Mouse (Mus musculus): ENCODE measurements at regions not wholly inside any gene's neighbourhood (a gene's known extent, or its start where the extent isn't known, plus 50 kb on each side); places are given as distances from the start of the nearest gene placed in this dataset.

DNA sequence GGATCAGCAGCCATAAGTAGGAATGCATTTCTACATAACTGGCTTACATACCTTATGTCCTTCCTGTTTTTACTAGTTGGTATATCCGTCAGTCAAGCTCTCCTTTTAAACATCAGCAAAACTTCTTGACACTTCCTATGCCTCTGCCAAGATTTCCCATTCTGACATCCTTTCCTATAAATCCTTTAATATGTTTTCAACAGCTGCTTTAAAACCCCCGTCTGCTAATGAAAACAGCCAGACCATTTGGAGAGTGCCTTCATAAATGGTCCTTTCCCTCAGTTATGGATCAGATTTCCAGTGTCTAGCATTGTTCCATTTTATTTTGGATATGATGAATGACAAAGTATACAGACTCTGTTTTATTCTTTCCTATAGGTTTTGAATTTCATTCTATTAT is 270.7 kb upstream of the Rgmb start:
- DNase-seq (ENCODE audit: low spot score in 2 of 2) = no peak

DNA sequence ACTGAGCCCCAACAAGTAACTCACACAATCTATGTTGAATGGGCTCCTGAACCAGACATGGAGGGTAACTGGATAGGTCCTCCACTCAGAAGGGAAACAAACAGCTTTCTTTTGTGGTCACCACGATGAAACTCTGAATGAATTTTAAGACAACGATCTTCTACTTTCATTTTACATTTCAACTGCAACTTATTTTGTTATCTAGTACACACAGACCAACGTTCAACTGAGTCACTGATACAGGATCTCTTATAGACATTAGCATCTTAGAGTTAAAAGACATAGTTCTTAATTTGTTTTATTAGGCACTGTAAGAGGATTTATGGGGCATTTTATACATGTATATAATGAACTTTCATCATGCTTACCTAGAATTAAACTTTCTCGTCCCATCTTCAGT is 262.1 kb upstream of the Rgmb start:
- DNase-seq (ENCODE audit: low spot score in 2 of 2) = no peak

DNA sequence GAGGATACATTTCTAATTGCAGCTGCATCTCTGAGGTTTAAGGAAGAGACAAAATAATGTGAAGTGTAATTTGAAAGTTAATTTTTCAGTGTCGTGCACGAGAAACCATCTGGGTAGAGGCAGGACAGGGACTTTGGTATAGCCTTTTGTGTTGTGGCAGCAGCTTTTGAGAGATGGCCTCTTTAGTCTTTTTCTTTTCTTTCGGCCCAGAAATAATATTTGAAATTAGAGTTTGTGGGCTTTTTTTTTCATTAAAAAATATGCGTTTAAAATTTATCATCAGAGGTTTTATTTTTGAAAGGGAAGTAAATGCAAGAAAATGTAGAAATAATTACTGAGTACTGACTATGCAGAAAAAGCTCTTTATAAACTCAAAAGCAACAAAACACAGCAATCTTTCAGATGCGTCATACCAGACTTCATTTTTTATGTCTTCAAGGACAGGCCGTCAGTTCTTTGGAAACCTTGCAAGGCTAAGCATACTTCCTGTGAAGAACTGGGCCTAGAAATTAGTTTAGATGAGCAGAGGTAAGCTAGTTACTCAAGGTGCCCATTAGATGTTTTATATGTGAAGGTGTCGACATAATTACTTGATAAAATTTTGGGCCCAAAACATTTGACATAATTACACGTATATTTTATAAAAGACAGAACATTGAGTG is 258.9 kb upstream of the Rgmb start:
- DNase-seq (ENCODE audit: low spot score in 2 of 2) = no peak

DNA sequence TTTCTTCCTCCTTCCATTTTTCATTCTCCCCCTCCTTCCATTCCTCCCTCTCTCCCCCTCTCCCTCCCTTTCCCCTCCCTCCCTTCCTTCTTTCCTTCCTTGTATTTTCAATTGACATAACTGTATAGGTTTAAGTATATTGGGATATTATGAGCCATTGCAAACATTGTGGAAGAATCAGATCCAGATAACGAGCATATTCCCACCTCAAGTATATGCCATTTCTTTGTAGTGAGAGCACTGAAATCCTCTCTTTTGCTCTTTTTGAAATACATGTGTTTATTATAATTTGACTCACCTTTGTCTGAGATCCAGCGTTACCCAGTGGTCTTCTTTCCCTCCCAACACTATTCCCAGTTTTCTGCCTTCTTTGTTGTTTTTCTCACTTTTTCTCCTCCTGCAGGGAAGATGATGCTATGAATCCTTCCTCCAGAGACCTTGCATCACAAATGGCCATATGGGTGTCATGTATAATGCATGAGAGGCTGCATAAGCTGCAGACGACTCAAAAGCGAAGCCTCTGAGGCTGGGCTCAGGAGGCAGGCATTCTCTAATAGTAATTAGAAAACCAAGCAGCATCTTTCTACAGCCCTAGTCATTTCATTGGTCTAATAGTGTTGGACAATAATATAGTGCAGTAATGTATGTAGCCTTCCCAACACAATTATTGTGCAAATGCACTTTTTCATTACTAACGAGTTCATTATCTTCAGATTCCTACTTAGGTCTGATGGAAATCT is 258.2 kb upstream of the Rgmb start:
- DNase-seq (ENCODE audit: low spot score in 2 of 2) = no peak

DNA sequence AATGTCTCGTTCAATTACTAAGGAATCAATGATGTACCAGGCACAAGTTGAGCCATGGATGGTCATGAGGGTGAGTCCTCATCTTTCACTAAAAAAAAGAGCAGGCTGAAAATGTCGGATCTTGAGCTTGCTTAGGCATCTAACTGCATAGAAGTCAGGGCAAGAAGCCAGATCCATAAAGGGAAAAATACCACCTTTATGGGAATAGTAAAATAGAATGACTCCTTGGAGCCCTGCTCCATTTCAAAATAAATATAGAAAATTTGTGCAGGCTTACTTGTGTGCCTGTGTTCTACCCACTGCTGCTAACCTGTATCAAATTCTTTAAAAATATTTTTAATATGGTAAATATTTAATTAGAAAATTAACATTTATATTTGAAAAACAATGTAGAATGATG is 256.2 kb upstream of the Rgmb start:
- no peak for DNase-seq (ENCODE audit: low spot score in 2 of 2)

DNA sequence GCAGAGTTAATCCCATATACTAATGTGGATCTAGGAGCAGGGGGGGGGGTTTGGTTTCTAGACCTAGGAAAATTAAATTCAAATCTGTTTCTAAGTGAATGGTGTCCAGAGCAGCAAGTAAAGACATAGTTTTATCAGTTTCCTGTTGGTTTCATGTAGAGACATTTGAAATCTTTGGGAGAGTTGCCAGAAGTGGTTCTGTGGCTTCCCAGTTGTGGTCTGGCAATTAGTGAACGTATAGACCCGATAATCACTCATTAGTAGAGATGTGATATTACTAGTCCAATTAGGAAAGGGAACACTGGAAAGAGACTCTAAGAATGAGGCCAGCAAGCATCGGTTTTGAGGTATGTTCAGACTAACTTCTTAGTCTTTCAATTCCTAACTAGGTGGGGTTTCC is 252.0 kb upstream of the Rgmb start:
- no peak for DNase-seq (ENCODE audit: low spot score in 2 of 2)

DNA sequence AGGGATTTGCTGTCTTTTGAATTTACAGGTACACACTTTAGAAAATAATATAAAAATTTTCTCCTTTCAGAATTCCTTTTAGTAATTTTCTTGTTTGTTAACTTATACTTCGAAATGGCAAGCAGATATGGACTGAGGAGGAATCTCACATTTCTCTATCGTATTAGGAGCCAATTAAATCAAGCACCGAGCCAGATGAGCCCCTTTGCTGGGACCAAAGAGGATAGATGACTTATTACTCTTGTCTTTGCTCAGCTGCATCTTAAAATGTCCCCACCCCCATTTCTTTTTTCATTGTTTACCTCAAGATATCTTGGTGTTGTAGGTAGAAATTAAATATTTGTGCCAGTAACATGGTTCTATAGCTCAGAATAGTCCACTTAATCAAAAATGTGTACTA is 247.7 kb upstream of the Rgmb start:
- DNase-seq (ENCODE audit: low spot score in 2 of 2) = no peak

DNA sequence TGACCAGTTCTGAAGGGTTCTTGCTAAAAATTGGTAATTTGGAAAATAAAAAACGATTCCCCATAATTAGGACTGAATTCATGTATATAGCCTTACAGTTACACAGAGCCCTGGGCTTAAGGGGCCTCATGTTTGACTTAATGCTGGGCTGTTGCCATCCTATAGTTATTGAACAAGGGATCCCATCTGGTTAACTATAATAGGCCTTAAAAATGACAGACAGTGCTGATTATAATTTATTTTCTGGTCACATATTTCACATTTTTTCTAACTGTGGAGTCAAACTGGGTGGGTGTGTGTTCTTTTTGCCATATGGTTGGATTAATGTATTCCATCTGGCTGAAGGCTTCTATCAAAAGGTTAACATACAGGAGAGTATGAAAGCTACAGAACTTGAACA is 238.5 kb upstream of the Rgmb start:
- no peak for DNase-seq (ENCODE audit: low spot score in 2 of 2)

DNA sequence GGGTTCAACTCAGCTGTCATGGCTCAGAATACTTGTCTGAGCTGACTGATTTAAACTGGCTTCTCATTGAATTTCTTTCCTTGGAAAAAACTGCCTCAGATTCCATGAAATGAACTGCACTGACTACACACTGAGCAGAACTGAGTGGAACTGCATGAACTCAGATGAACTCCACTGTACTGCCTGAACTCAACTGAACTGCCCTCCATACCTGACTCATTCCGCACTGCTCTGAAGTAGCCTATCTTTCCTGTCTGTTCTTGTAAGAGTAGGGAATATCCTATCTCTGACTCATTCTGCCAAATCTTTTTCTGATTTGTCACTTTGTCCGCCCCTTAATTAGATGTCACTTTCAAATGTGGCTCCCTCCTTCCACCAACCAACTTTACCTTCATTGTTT is 237.0 kb upstream of the Rgmb start:
- DNase-seq (ENCODE audit: low spot score in 2 of 2) = no peak

DNA sequence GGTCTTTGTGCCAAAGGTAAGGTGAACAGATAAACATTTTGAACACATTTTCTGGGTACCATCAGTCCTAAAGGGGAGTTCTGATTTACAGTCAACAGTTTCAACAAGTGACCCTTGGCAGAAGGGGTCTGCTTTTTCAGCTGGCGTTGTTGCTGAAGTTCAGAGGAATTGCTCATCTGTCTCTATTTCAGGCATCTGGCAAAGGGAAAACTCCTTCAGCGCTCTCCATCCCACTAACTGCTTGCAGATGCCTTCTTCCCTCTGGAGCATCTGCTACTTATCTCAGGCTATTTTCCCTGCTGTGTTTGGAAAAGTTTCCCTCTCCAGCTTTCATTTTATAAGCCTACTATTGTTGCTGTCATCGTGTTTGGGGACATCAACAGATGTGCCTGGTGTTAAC is 223.6 kb upstream of the Rgmb start:
- no peak for DNase-seq (ENCODE audit: low spot score in 2 of 2)

DNA sequence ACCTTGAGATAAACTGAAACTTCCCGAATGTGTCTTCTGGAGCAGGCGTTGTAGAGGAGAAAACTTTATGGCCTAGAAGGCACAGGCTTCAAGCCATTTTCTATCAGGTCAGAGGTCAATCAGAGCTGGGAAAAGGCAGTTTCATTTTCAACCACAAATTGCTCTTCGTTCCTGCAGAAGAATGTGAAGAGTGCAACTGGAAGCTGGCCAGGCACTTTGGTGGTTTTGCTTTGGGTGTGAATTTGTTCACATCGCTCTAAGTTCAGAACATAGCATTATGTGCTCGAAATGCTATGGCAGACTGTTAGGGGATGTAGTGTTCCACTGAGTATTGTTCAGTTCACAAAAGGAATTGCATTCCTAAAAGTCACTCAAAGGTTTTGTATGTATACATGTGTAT is 220.9 kb upstream of the Rgmb start:
- DNase-seq (ENCODE audit: low spot score in 2 of 2) = no peak

DNA sequence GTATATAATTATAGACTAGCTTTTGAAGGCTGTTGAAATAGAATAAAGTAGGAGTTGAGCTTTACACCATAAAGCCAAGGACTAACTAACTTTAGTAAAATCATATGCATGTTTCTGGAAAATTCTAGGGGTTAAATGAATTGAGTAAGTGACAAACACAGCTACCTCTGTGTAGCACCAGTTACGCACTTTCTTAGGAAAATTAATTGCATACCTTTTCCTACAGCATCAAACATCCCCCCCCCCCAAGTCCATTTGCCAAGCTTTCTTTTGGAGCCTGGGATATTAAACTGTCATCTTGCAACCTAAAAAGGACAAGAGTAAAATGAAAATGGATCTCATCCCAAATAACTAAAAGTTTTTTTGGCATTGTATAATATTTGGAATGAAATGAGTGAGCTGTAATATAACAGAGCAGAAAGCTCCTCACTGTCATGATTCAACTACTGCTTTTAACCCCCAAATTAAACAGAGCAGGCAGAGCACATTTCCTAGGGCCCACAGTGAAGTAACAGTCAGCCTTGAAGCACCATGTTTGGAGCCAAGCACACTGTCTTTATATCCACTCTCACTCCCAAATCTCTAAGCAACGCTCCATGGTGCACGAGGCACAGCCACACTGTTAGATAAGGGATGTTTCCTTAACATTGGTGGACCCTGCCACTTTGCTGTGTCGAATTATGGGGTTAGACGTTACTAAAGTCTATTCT is 210.9 kb upstream of the Rgmb start:
- DNase-seq (ENCODE audit: low spot score in 2 of 2) = no peak

DNA sequence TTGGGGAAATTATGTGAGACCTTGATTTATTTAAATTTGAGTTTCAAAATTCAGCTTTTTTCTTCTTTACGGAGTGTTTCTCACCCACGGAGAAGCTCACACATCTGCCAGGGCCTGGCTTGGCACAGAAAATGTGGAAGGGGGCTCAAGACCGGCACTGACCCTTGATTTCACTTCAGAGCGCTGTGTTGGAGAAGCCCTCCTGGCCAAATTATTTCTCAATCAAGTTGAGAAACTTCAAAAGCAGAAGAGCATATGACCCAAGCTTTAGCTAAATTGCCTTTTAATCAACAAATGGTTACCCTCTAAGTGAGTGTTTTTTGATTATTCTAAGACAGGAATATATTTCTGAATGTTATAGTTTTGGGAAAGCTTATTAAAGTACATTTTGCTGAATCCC is 197.2 kb upstream of the Rgmb start:
- DNase-seq (ENCODE audit: low spot score in 2 of 2) = no peak

DNA sequence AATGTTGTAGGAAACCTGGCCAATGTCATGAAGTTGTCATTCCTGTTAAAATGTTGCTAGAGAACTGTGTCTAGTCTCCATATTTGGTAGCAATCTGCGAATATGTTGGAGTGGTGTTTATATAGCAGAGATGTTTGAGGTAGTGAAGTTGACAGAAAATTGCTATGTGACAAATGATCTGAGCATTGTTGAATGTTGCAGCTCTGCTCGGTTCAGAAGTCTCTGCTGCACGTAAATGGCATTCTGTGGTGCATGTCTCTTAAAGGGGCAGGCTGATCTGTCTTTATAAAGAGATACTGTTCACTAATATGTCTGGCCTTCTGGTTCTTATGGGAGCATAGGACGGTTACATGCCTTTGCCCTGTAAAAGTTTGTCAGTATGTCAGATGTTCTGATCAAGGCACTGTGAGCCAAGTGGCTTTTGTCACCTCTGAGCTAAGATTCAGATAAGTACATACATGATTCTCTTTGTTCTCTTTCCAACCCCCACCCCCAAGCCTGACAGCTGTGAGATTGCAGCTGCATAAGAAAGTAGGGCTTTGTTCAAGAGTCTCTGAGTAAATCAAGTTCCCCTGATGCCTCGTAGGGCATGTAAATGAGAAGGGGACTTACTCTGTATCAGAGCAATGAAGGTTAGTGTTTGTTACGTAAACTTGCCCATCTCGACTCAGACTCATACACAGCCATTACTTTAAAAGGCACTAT is 174.2 kb upstream of the Rgmb start:
- no peak for DNase-seq (ENCODE audit: low spot score in 2 of 2)

DNA sequence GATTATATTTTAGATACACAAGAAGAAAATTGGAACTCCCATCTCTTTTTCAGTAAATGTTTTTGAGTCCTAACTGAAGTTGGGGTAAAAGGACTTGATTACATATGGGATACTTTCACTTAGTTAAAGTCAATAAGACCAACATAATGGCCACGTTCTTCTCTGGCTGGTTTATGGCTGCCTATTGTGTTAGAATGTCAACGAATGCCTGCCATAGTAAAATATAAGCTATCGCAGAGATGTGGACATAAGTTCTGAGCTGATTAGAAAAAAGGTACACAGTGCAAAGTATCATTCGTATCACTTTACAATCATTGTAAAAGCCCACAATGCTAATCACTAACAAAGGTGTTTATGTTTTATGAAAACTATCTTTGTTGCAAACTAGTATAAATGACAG is 173.2 kb upstream of the Rgmb start:
- DNase-seq (ENCODE audit: low spot score in 2 of 2) = no peak

DNA sequence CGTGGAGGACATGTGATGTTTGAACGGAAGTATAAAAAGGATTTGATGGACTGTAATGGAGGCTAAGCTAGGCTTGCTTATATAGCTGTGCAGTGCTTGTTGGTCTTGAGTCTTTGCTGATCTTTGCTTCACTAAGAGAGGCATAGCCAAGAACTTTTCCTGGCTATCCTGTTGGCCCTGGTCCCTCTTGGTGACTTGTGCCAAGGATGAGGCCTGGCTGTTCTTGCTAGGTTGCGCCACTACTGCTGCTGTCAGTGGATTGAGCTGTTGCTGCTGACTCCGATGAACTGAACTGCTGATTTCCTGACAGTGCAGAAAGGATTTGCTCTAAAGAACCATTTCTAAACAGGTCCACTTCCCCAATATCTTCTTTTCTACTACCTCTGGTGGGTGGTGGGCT is 167.9 kb upstream of the Rgmb start:
- no peak for DNase-seq (ENCODE audit: low spot score in 2 of 2)

DNA sequence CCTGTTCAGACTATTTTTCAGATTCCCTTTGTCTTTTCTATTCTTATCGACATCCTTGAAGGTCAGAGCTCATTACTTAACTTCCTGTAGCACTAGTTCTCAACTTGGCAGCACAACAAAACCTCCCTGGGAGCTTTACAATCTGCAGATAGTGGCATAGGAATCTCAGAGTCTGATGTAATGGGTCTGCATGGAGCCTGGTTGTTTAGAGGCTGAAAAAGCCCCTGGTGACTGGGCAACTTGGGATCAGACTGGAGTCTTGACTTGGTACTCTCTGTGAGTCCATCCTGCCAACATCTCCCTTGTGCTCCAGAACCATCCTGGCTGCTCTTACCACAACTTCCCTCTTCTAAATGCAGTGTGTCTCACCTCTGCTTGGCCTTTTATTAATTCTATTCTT is 166.4 kb upstream of the Rgmb start:
- no peak for DNase-seq (ENCODE audit: low spot score in 2 of 2)

DNA sequence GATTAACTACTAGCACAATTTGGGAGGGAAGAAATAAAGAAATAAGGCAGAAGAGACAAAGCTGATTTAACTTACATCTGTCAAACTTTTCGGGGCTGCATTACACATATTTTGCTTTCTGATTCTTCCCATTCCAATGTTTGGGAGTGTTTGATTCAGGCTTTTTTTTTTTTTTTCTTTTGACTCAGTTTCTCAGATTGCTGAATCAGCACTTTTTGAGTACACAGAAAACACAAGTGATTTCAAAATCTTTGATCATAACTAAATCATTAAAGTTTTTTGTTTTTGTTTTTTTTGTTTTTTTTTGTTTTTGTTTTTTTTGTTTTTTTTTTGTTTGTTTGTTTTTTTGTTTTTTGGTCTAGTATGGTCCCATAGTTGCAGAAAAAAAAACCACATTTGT is 164.7 kb upstream of the Rgmb start:
- DNase-seq (ENCODE audit: low spot score in 2 of 2) = no peak

DNA sequence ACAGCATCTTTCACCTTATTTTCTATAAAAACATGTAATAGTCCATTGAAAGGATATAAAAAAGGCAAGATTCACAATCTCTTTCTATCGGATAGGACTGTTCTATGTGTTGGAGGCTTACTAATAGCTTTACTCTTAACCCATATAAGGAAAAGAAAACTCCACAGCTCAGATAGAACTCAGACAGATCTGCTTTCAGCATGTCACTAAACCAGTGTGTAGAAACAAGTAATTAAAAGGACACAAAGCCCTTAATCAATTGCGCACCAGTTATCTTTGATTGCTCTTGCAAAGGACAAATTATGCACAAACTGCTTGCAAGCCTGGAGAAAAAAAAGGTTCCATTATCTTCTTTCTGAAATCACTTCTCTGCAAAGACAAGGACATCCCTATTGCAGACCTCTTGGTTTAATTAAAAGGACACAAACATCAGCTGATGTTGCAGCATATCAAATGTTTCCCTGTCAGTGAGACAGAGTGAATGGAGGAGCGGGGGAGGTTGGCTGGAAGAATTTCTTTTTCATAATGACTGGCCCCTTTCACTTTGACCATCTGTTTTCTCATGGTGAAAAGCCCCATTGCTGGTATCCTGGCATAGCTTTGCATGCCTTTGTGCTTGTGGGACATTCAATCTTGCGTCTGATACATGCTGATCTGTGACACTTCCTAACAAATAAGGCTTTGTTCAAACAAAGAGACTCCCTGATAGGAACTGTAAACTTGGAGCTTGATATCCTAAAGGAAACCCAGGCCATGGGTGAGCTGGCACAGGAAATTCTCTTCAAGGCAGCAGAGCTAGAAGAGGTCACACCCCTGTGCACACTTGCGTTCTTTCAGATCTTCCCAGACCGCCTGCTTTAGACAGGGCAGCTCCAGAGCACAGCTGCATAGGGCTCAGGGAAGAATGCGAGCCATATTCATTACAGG is 162.8 kb upstream of the Rgmb start:
- DNase-seq (ENCODE audit: low spot score in 2 of 2) = peak; percentile 11 to 28

DNA sequence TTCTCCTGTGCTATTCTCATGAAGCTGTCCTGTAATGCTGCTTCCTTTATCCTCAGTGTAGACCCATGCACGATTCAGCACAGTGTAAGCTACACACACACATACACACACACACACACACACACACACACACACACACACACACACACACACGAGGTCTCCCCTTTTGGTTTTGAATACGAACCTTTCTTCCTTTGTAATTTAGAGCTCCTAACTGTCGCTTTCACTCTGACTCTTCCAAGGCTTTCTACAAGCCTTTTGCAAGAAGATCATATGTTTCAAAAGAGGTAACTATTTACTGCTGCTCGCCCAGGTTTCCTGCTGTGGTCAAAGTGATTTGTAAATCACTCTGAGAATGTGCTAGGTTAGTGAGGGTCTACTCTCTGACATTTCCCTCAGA is 161.1 kb upstream of the Rgmb start:
- no peak for DNase-seq (ENCODE audit: low spot score in 2 of 2)

DNA sequence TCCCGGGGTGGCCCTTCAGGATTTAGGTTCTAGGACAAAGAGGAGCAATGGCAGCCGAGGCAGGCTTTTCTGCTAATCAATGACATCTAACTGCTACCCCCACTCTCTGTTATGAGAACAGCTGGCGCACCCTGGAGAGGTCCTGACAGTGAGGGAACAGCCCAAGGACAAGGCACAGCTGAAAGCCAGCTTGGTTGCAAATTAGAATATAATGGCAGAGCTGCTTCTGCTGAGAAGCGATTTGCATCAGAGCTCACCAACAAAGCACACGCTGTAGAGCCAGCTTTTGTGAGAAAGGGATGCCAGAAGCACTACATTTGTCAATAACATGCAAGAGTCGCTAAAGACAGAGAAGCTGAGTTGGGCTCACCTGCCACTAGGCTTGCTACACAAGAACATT is 159.5 kb upstream of the Rgmb start:
- peak; percentile 8 to 10 for DNase-seq (ENCODE audit: low spot score in 2 of 2)

DNA sequence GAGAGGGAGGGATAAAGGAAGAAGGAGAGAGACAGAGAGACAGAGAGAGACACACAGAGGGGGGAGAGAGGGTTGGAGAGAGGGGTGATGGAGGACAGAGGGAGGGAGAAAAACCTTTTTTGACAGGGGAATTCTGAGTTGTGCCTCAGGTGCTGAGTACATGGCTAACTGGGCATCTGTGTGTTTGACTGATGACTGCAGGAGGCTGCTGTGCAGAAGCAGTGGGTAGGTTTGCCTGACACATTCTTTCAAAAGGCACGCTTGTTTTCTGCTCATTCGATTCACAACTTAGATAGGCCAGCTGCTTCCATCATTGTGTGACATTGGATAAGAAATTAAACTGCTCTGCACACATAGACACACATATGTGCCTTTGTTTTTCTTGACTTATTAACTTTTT is 150.7 kb upstream of the Rgmb start:
- no peak for DNase-seq (ENCODE audit: low spot score in 2 of 2)
